Mouse (Mus musculus): ENCODE results near the gene Exoc7. TPM values are rescaled to one million over a fixed set of nuclear protein-coding genes. Genes with fewer than 3 reads are reported as not detected.

The Exoc7 gene
- 45.0 and 46.0 TPM in 2 replicates for polyA plus RNA-seq (2015; fragmentation: Nextera tagmentation; extraction: Ambion mirVana)

DNA sequence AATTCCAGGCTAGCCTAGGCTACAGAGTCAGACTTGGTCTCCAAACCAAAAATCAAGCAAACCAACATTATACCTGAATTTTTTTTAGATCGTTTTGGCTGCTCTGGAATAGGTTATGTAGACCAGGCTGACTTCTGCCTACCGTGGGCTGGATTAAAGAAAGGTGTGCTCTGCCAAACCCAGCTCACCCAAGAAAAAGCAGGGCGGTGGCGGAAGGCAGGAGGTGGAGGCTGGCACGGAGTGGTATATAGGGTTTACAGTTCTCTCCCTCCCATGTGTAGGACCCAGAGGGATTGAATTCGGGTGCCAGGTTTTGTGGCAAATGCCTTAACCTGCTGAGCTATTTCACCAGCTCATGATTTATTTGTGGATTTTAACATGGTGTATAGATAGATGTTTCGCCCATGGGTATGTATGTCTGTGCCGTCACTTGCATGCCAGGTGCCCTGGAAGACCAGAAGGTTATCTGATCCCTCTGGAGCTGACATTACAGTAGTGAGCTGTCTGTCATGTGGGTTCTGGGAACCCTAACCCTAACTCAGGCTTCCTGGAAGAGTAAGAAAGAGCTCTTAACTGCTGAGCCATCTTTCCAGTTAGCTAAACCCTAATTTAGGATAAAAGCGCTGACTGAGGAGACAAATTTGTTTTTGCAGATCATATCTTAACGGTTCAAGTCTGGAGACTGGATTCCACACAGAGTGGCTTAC, at the start of gene Exoc7:
TSS of gene Exoc7 (minus strand) at position 215 of the 707 bp plus-strand sequence.
- H3K27ac ChIP-seq (replicated peaks), result 0 out of 2 replicates have a peak within 1 kb of the TSS, but pooled peaks have one; percentile 13
- peaks cover 32% of the 10 kb centered on the region for H3K36me3 ChIP-seq
- ATAC-seq (ENCODE audit: extremely low read depth, insufficient number of reproducible peaks, low FRiP score, low TSS enrichment), result no peak
- peak within 1 kb of the TSS; percentile 70 for H3K4me3 ChIP-seq
- H3K4me2 ChIP-seq, result peak within 1 kb of the TSS; percentile 89
- H3K27me3 ChIP-seq (replicated peaks), result peaks cover 5% of the 10 kb centered on the region; the same call in 1 of the 2 replicates
- 79% methylated on average over 10 of the region's 10 CpGs for WGBS
- peak within 1 kb of the TSS; percentile 88 for H3K9ac ChIP-seq
- peaks cover 7% of the 10 kb centered on the region for H3K4me1 ChIP-seq
- H3K9me3 ChIP-seq, result no peaks in the 10 kb centered on the region

DNA sequence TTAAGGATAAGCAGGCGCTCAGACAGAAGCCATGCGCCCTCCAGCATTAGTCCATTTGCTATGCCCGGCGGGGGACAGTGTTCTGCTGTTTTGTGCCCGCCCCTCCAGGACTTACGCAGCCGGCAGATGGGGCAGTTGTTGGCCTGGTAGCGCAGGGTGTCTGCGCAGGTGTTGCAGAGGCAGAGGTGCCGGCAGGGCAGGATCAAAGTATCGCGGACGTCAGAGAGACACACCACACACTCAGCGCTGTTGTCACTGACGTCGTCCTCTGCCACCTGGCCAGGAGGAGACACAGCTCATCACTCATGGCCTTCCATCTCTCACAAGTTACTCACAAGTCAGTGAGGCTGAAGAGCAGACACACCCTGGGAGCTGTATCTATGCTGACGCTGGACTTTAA, 47.5 kb upstream of the Exoc7 start:
- peaks cover 43% of the 10 kb centered on the region for H3K36me3 ChIP-seq
- ATAC-seq (ENCODE audit: extremely low read depth, insufficient number of reproducible peaks, low FRiP score, low TSS enrichment), result no peak
- H3K9me3 ChIP-seq, result 0 out of 2 replicates have a peak, but pooled peaks cover 5% of the 10 kb centered on the region
- WGBS, result 28% methylated on average over 17 of the region's 17 CpGs
- no peak overlapping the region for H3K4me3 ChIP-seq
- H3K4me2 ChIP-seq, result no peak overlapping the region
- H3K4me1 ChIP-seq, result 0 out of 2 replicates have a peak, but pooled peaks cover 6% of the 10 kb centered on the region
- no peaks in the 10 kb centered on the region for H3K27me3 ChIP-seq (replicated peaks)
- no peak overlapping the region for H3K9ac ChIP-seq
- no peak overlapping the region for H3K27ac ChIP-seq (replicated peaks)

DNA sequence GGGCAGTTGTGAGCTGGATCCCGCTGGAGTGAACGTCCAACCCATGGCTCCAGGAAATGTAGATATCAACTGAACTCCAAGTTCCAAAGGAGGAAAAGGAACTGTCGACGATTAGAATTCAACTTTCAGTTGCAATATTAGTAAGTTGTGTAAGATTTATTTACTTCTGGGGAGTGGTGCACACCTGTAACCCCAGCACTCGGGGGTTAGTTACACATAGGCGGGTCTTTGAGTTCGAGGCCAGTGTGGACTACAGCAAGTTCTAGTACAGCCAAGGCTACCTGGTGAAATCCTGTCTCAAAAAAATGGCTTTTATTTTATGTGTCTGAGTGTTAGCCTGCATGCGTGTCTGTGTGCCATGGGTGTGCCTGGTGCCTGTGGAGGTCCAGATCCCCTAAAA, 46.5 kb upstream of the Exoc7 start:
- H3K9ac ChIP-seq, result no peak overlapping the region
- 0 out of 2 replicates have a peak, but pooled peaks cover 6% of the 10 kb centered on the region for H3K4me1 ChIP-seq
- H3K27ac ChIP-seq (replicated peaks), result peak overlapping the region; percentile 28; the same call in 1 of the 2 replicates
- H3K36me3 ChIP-seq, result peaks cover 44% of the 10 kb centered on the region
- 0 out of 2 replicates have a peak, but pooled peaks cover 5% of the 10 kb centered on the region for H3K9me3 ChIP-seq
- no peak overlapping the region for H3K4me3 ChIP-seq
- 73% methylated on average over 8 of the region's 8 CpGs for WGBS
- H3K4me2 ChIP-seq, result no peak overlapping the region
- ATAC-seq (ENCODE audit: extremely low read depth, insufficient number of reproducible peaks, low FRiP score, low TSS enrichment), result no peak
- no peaks in the 10 kb centered on the region for H3K27me3 ChIP-seq (replicated peaks)

DNA sequence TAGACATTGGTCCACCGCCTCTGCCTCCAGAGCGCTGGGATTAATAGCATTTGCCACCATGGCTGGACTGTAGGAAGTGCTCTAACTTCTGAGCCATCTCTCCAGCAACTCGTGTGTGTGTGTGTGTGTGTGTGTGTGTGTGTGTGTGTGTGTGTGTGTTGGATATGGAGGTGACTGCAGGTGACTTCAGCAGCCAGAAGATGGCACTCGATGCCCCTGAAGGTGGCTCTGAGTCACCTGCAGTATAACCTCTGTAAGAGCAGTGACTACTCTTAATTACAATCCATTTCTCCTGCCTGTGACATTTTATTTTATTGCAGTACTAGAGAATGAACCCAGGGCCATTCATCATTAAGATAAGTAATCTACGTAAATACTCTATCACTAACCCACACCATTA, 44.3 kb upstream of the Exoc7 start:
- H3K27me3 ChIP-seq (replicated peaks), result no peaks in the 10 kb centered on the region
- peaks cover 14% of the 10 kb centered on the region for H3K4me1 ChIP-seq
- WGBS, result 80% methylated on average over 5 of the region's 5 CpGs
- H3K9me3 ChIP-seq, result 0 out of 2 replicates have a peak, but pooled peaks cover 5% of the 10 kb centered on the region
- H3K9ac ChIP-seq, result no peak overlapping the region
- H3K27ac ChIP-seq (replicated peaks), result no peak overlapping the region
- H3K36me3 ChIP-seq, result peaks cover 51% of the 10 kb centered on the region
- H3K4me2 ChIP-seq, result no peak overlapping the region
- ATAC-seq (ENCODE audit: extremely low read depth, insufficient number of reproducible peaks, low FRiP score, low TSS enrichment), result no peak
- no peak overlapping the region for H3K4me3 ChIP-seq

DNA sequence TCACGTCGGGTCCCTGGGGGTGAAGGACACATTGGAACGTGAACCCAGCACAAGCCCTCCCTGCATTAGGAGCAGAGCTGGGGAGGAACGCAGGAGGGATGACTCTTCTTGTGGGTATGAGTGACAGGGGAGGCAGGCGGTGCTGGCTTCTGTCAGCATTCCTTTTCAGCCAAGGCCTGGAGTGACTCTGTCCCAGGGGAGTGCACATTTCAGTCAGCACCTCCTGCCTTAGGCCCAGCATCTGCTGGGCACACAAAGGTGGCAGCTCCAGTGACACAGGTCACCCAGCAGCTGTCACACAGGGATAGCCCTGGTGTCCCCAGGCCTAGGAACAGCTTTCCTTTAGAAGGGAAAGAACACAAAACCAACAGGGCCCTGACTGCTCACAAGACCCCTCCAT, 40.9 kb upstream of the Exoc7 start:
- Histone ChIP-seq H3K27ac (replicated peaks) (no peak overlapping the region), H3K36me3 (peaks cover 35% of the 10 kb centered on the region), H3K4me1 (peaks cover 9% of the 10 kb centered on the region), H3K27me3 (replicated peaks) (no peaks in the 10 kb centered on the region), H3K4me3 (no peak overlapping the region), H3K9me3 (no peaks in the 10 kb centered on the region), H3K4me2 (no peak overlapping the region), H3K9ac (peak overlapping the region; percentile 44; the same call in 1 of the 2 replicates)
- ATAC-seq (ENCODE audit: extremely low read depth, insufficient number of reproducible peaks, low FRiP score, low TSS enrichment), result no peak
- WGBS, result 44% methylated on average over 5 of the region's 5 CpGs

DNA sequence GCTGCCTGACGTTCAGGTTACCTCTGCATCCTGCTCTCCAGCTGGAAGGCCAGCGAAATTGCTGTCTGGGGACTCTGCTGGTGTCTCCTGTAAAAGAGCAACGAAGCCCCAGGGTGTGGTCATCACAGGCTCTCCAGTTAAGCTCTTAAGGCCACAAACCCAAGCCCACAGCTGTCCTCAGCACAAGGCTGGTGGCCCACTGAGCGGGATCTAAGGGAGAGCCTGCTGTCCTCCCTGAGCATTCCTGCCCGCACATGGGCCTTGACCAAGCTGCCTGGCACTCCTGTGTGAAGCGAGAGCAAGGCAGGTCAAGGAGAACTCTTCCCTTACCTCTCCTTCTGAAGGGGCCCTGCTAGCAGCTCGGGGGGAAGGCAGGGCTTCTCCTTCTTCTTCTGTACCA, 40.0 kb upstream of the Exoc7 start:
- no peak overlapping the region for H3K9ac ChIP-seq
- H3K36me3 ChIP-seq, result peaks cover 33% of the 10 kb centered on the region

DNA sequence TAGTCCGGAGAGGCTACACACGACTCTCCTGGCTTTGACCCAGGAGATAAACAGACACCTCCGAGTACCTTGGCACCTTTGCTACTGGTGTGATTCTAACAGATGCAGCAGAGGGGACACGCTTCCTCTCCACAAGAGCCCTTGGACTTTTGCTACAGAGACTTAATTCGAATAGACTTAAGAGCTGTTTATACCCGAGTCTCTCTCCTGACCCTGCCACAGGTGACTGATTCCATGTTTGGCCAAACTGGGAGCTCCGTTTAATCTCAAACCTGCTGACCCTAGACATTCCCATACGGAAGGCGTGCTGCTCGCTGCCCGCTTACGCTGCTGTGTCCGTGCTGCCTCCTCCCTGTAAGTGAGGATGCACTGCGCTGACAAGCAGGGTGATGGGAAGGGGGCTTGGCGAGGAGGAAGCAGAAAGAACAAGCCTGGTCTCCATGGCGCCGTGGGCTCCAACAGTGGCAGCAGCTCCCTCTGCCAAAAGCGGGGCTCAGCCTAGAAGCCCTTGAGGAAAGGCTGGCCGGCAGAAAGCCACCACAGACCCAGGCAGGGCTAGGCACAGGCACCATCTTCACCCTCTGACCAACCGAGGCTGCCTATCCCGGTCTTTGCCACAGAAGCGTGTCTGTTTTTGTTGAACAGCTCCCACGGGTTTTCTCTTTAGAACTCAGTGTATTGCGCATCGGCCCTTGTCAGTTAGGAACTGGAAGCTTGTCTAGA, 35.2 kb upstream of the Exoc7 start:
- Histone ChIP-seq H3K9me3 (no peaks in the 10 kb centered on the region), H3K9ac (peak overlapping the region; percentile 44; the same call in 1 of the 2 replicates), H3K27me3 (replicated peaks) (peaks cover 15% of the 10 kb centered on the region), H3K36me3 (peaks cover 12% of the 10 kb centered on the region), H3K4me1 (0 out of 2 replicates have a peak, but pooled peaks cover 8% of the 10 kb centered on the region), H3K27ac (replicated peaks) (no peak overlapping the region), H3K4me3 (no peak overlapping the region), H3K4me2 (no peak overlapping the region)
- no peak for ATAC-seq (ENCODE audit: extremely low read depth, insufficient number of reproducible peaks, low FRiP score, low TSS enrichment)
- 57% methylated on average over 25 of the region's 25 CpGs for WGBS

More for the DNA sequence above, 40.0 kb upstream of the Exoc7 start:
- ATAC-seq (ENCODE audit: extremely low read depth, insufficient number of reproducible peaks, low FRiP score, low TSS enrichment), result no peak
- Histone ChIP-seq H3K4me2 (no peak overlapping the region), H3K27ac (replicated peaks) (no peak overlapping the region), H3K4me1 (peaks cover 13% of the 10 kb centered on the region), H3K9me3 (no peaks in the 10 kb centered on the region), H3K27me3 (replicated peaks) (no peaks in the 10 kb centered on the region), H3K4me3 (no peak overlapping the region)
- WGBS, result 77% methylated on average over 7 of the region's 7 CpGs

DNA sequence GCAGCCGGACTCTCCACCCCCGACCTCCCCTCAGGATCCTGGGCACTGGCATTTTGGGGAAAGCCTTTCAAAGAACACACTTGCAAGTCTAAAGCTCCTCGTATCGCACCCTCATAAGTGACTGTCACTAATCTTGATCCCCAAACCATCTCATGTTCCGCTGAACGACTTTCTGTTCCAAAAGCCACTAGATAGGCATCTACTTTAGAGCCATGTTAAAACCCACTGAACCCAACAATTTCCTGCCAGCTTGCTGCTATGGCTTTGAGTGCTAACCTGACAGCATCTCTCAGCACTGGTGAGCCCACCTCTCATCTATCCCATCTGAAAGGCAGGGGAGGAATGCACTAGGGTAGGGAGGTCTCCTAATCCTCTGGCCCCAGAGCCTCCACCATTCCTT, 30.5 kb upstream of the Exoc7 start:
- Histone ChIP-seq H3K9ac (0 out of 2 replicates have a peak overlapping the region, but pooled peaks have one; percentile 24), H3K36me3 (no peaks in the 10 kb centered on the region), H3K27me3 (replicated peaks) (peaks cover 54% of the 10 kb centered on the region), H3K4me2 (no peak overlapping the region), H3K27ac (replicated peaks) (no peak overlapping the region), H3K9me3 (no peaks in the 10 kb centered on the region), H3K4me3 (no peak overlapping the region), H3K4me1 (peaks cover 35% of the 10 kb centered on the region)
- no peak for ATAC-seq (ENCODE audit: extremely low read depth, insufficient number of reproducible peaks, low FRiP score, low TSS enrichment)
- 69% methylated on average over 6 of the region's 6 CpGs for WGBS

DNA sequence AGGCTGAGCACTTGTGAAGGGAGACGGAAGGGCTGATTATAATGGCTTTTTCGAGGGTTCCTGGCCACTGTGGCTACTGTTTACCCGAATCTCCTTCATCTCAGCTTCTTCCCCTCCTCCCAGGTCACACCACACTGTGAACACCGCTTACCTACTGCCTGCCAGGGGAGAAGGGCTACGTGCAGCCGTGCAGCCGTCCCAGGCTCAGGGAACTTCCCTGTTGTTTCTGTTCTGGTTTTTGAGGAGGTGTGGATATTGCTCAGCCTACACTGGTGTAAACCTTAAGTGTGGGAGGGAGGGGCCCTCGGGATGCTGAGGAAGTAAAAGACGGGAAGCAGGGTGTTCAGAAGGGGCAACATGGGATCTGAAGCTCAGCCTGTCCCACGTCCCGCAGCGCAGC, 30.0 kb upstream of the Exoc7 start:
- Histone ChIP-seq H3K27me3 (replicated peaks) (peaks cover 59% of the 10 kb centered on the region), H3K4me3 (no peak overlapping the region), H3K4me2 (no peak overlapping the region), H3K9me3 (no peaks in the 10 kb centered on the region), H3K36me3 (no peaks in the 10 kb centered on the region), H3K4me1 (peaks cover 34% of the 10 kb centered on the region), H3K9ac (peak overlapping the region; percentile 24; the same call in 1 of the 2 replicates), H3K27ac (replicated peaks) (no peak overlapping the region)
- ATAC-seq (ENCODE audit: extremely low read depth, insufficient number of reproducible peaks, low FRiP score, low TSS enrichment), result no peak
- 55% methylated on average over 12 of the region's 12 CpGs for WGBS

DNA sequence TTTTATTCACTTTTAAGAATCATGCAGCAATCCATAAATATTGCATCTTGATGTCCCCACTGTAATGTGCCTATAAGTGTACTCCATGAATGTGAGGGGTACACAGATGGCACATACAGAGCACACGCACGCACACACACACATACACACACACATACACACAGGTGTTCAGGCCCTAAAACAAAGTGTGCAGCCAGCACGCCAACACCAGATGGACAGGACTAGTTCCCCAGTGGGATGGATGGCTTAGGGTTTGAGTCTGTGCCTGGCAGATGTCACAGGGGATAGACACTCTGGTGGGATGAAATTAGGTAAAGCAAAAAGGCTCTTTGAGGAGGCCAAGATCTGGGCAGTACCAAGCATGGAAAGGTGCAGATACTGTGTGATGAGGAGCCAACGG, 29.4 kb upstream of the Exoc7 start:
- no peaks in the 10 kb centered on the region for H3K36me3 ChIP-seq
- no peak for ATAC-seq (ENCODE audit: extremely low read depth, insufficient number of reproducible peaks, low FRiP score, low TSS enrichment)
- H3K27ac ChIP-seq (replicated peaks), result no peak overlapping the region
- H3K9ac ChIP-seq, result no peak overlapping the region; the same call in 1 of the 2 replicates
- no peaks in the 10 kb centered on the region for H3K9me3 ChIP-seq
- peaks cover 64% of the 10 kb centered on the region for H3K27me3 ChIP-seq (replicated peaks)
- H3K4me3 ChIP-seq, result peak overlapping the region; percentile 66; the same call in 1 of the 2 replicates
- 89% methylated on average over 4 of the region's 4 CpGs for WGBS
- peaks cover 33% of the 10 kb centered on the region for H3K4me1 ChIP-seq
- H3K4me2 ChIP-seq, result peak overlapping the region; percentile 93

DNA sequence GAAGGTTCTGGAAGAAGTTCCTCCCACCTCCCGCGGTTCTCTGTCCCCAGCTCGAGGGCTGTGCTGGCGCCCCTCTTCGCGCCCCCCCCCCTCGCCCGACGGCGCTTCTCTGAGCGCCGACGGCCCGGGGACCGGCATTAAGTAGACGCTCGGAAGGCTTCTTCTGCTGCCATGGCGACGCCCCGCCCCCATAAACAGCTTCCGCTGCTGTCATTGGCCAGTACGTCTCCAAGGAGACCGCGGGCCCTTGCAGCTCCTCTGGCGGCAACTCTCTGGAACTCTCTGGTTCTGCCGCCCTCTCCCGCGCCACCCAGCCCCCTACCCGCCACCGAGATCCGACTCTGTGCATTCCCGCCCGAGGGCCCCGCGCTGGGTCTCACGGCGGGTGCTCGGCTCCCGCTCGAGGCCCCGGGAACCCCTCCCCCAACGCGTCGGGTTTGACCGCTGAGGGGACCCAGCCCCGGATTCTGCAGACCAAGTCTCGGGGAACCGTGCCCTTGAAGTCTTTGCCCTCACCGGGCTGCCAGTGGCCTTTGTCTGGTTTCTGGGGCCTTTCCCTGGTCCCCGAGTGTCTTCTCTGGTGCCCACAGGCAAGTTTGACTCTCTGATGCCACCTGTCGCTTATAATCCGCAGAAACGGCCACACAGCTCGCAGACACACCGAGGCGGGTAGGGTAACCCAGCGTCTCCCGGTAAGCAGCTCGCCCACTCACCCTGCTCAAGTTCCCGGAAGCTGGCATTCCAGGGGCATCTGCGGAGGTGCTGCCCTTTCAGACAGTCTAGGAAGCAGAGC, 28.4 kb upstream of the Exoc7 start, which contains the start of gene Foxj1:
TSS of gene Foxj1 (minus strand) at position 156 of the 793 bp plus-strand sequence.
- WGBS, result under 1% methylated on average over 57 of the region's 61 CpGs
- no peaks in the 10 kb centered on the region for H3K9me3 ChIP-seq
- peak within 1 kb of the TSS; percentile 26; the same call in 1 of the 2 replicates for H3K27ac ChIP-seq (replicated peaks)
- H3K4me3 ChIP-seq, result peak within 1 kb of the TSS; percentile 66
- peaks cover 33% of the 10 kb centered on the region for H3K4me1 ChIP-seq
- H3K9ac ChIP-seq, result peak within 1 kb of the TSS; percentile 84
- H3K36me3 ChIP-seq, result no peaks in the 10 kb centered on the region
- ATAC-seq (ENCODE audit: extremely low read depth, insufficient number of reproducible peaks, low FRiP score, low TSS enrichment), result peak; percentile 66
- H3K4me2 ChIP-seq, result peak within 1 kb of the TSS; percentile 93
- H3K27me3 ChIP-seq (replicated peaks), result peaks cover 64% of the 10 kb centered on the region

Data from heart, embryonic 13.5 days (tissue).